Mouse (Mus musculus): ENCODE results near the gene Acp5. TPM values are rescaled to one million over a fixed set of nuclear protein-coding genes. Genes with fewer than 3 reads are reported as not detected.
A peak's percentile ranks its signal among the peaks of the same experiment; 100 is the strongest.

The Acp5 gene
- total RNA-seq, 2 experiments from 2014 or later = 0.40 to 0.53 TPM

DNA sequence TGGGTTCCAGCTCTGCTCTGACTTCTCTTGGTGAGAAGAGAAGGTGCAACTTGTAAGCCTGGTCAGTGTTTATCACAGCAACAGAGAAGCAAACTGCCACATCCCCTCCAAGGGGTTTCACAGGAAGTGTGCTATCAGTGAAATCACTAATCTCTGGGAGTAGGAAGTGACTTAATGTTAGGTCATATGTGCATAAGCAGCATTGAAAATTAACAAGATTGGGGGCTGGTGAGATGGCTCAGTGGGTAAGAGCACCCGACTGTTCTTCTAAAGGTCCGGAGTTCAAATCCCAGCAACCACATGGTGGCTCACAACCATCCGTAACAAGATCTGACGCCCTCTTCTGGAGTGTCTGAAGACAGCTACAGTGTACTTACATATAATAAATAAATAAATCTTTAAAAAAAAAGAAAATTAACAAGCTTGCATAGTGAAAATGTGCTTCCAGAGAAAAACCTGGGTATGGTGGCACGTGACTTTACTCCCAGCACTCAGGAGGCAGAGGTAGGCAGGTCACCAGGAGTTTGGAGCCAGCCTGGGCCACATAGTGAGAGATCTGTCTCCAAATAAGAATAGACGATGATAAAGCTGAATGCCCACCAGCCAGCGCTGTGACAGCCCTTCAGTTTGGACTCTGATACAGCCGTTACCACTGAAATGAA is 8.9 kb upstream of the Acp5 start:
- intact Hi-C loops (cut with DNase I) = loop anchor here (10.0 kb wide), 1 partner anchor 160 kb away; the partner anchor contains the start of gene Rgl3
- DNase-seq (ENCODE audit: low spot score in 2 of 2) = no peak

DNA sequence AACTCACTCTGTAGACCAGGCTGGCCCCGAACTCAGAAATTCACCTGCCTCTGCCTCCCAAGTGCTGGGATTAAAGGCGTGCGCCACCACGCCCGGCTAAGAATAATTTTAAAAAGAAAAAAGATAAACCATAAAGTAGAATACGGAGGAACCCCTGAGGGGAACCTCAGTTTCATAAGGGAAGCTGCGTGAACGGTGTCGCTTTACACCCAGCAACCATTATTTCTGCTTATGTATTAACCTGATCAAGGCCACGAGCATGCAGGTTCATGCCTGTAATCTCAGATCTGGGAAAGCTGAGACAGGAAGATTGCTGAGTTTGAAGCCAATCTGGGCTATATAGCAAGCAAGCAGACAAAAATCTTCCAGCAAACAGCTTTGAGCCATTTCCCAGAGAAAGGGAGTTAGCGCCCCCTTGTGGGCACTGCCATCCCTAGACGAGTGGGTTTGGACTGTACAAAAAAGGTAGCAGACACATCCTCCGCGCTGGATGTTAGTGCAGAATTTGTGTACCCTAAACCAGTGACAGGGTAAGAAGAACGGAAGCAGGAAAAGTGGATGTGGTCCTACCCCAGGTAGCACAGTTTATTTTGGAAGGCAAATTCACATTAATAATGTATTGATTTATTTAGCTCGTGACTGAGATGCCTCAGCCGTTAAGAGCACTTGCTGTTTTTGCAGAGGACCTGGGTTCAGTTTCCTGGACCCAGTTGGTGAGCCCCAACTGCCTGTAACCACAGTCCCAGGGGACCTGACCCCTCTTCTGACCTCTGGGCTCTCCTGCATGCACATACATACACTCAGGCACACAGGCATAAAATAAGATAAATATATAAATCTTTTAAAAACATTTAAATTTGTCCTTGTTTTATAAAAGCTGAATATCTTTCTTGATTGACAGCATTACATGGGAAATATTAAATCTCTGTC is 7.9 kb upstream of the Acp5 start:
- intact Hi-C loops (cut with DNase I) = loop anchor here (2.0 to 10.0 kb wide), 2 partner anchors 77 to 159 kb away; partner anchors contain the start of gene Rgl3

DNA sequence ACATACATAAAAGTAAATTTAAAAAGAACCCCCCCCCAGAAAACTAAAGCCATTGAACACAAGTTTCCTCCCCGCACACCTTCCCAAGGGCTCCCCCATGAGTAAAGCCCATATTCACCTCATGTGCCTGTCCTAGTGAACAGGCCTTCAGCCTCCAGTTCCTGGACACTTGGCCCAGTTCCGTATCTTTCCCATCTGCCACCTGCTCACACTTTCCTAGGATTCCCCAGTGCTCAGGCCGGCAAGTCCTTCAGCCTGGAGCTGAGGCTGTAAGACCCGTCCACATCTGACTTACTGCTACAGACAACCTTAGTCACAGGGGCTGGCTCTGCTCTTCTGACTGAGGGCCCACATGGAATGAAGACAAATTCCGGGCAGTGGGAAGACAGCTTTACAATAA is 4.2 kb upstream of the Acp5 start:
- intact Hi-C loops (cut with DNase I) = loop anchor here (10.0 kb wide), 1 partner anchor 155 kb away; the partner anchor contains the start of gene Rgl3
- DNase-seq (ENCODE audit: low spot score in 2 of 2) = no peak

More for the DNA sequence above, 7.9 kb upstream of the Acp5 start:
- DNase-seq (ENCODE audit: low spot score in 2 of 2) = peak; percentile 85 to 92

DNA sequence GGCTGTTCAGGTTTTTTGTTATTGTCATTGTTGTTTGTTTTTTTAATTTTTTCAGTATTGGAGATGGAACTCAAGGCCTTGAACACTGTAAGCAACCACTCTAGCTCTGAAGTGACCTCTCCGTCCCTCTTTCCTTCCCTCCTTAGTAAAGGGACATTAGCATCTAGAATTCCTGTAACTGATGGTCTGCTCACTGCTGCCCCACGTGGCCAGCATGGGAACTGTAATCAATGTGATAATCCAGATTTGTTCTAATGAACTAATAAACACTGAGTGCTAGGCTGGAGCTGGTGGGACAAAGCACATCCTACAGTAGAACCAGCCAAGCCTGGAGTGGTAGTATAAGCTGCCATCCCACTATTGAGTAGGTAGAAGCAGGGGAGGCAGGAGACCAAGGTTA is 3.0 kb upstream of the Acp5 start:
- no peak for DNase-seq (ENCODE audit: low spot score in 2 of 2)
- intact Hi-C loops (cut with DNase I) = no loop called here

DNA sequence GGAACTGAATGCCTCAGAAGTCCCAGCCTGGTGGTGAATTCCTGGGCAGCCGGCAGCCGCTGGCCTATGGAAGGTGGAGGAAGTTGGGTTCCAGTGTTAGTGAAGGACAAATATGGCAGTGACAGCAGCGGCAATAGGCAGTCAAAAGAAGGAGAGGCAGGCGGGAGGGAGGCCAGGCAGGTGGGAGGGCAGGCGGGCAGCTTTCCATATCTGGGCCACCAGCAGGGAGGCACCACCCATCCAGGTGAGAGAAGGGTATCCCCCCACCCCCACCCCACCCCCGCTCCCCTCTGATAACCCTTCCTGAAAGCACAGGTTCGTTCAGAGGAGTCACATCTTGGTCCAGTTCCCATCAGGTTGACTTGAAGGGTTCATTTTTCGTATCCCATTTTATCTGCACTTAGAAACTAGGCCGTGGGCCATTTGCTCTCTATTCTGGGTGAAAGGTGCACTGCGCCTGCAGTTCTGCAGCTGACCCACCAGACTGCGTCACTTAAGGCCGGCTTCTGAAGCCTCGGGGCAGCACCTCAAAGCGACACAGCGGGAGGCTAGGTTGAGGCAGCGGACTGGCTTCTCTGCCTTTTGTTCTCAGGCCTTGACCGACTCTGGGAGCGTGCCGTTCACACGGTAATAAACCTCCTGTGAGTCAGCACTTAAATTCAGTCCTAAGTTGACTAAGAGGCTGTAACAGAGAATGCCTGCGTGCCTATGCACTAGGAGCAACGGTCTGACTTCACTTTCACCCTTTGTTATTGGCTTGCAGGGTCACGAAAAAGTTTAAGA is 1.4 kb upstream of the Acp5 start:
- no peak for DNase-seq (ENCODE audit: low spot score in 2 of 2)
- intact Hi-C loops (cut with DNase I) = no loop called here

DNA sequence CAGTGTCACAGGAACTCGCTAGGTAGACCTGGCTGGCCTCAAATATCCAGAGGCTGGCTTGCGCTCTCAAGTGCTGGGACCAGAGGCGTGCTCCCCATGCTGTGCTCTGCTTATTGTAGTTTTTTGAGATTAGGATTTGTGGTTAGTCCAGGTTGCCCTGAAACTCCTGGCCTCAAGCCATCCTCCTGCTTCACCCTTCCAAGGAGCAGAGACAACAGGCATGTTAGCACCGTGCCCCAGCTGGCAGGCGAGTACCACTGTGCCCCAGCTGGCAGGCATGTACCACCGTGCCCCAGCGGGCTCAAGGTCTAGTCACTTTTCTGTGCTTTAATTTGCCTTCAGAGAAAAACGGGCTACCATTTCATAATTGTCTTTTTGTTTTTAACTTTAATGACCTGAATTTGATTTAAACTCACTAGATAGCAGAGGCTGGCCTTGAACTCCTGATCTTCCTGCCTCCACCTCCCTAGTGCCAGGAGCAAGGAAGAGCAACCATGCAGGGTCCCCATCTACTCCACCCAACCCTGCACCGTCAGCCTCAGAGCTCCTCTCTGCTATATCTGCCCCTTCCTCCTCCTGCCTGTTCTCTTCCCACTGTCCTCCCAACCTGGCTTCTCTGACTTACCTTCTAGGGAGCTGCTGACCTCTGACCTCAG is 395 bp downstream of the Acp5 start:
- intact Hi-C loops (cut with DNase I) = no loop called here
- no peak for DNase-seq (ENCODE audit: low spot score in 2 of 2)

DNA sequence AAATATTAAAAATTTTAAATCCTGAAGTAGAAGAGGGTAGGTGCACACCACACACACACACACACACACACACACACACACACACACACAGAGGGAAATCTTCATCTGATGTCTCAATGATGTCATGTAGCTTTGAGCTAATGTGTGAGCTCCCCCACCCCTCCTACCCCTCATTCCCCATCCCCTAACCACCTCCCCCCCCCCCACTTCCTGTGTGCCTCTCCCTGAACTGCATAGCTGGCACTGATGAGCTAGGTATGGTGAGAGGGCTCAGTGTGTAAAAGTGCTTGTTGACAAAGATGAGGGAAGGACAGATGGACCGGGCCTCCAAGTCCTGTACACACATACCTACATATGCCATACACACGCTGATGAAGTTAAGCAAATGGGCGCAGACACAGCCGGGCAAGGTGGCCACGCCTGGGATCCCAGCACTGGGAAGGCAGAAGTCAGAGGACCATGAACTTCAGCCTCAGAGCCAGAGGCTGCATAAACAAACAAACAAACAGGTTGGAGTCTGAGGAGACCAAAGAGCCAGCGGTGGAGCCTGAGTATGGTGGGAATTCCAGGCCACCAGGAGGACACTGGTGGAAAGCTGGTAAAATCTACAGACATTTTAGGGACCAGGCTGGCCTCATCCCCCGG is 1.1 kb downstream of the Acp5 start:
- no peak for DNase-seq (ENCODE audit: low spot score in 2 of 2)
- intact Hi-C loops (cut with DNase I) = no loop called here

DNA sequence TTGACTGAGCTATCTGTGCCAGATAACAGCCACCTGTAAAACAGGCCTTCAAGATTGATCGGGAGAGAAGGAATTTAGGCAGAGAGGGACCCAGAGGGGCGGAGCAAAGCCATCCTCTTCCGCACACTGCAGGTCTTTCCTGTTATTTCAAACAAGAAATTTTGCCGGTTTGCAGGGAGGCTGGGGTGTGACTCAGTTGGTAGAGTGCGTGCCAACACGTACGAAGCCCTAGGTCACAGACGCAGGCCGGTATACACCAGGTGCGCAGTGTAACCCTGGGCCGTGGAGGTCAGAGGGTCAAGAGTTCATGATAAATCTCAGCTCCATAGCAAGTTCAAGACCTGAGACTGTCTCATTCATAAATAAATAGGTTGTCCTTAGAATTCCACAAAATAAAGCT is 3.3 kb downstream of the Acp5 start:
- no peak for DNase-seq (ENCODE audit: low spot score in 2 of 2)
- intact Hi-C loops (cut with DNase I) = no loop called here

DNA sequence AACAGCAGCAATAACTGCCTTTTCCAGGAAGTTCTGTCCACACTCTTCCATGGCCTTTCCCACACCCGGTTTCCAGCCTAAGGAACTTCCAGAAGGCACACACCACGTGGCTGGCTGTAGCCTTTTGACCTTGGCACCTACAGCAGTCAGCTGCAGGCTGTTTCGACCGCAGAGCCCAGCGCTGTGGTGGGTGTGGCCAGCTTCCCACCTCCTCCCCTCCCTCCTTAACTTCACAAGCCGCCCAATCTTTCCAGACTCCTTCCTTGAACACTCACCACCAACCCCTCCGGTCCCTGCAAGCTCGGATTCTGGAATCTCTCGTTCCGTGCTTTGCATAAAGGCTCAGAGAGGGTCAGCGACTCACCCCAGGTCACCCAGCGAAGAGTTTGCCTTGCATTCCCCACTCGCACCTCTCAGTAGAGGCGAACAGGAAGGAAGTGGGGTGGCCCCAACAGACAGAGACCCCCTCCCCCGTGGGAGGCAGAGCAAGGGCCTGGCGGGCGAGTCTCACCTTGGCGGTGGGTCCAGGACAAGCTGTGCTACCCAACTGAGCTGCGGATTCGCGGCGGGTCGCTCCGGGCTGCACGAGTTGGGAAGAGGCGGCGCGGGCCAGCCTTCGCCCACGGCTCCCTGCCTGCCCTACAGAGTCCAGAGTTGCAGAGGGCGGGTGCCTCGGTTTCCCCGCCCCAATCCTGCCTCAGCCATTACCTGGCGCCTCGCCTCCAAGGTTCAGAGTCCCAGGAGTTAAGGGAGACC is 4.1 kb downstream of the Acp5 start:
- DNase-seq (ENCODE audit: low spot score in 2 of 2) = no peak
- intact Hi-C loops (cut with DNase I) = no loop called here

DNA sequence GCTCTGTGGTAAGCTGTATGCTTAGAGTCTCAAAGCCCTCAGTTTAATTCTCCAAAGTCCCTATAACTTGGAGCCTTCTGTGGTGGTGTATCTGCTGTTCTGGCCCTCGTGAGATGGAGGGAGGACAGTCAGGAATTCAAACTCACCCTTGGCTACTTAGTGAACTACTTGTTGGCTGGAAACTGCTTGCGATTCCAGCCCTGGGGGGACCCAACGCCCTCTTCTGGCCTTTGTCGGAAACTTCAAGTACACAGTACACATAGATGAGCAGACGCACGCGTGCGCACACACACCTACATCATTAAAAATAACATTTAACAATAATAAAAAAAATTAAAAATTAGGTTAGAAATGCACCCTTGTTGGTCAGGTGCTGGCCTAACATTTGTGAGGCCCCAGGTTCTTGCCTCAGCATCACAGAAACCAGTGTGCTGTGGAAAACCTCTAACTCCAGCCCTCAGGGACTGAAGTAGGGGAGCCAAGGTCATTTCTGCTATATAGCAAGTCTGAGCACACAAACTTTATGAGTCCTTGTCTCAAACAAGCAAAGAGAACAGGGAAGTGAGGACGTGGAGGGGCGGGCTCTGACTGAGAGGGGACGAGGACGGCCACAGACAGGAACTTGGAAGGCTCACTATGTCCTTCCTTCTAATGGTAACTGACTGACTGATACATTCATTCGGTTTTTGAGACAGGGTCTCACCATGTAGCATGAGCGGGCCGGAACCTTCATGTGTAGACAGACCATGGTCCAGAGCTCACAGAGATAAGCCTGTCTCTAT is 10.1 kb downstream of the Acp5 start:
- intact Hi-C loops (cut with DNase I) = no loop called here
- DNase-seq (ENCODE audit: low spot score in 2 of 2) = no peak

DNA sequence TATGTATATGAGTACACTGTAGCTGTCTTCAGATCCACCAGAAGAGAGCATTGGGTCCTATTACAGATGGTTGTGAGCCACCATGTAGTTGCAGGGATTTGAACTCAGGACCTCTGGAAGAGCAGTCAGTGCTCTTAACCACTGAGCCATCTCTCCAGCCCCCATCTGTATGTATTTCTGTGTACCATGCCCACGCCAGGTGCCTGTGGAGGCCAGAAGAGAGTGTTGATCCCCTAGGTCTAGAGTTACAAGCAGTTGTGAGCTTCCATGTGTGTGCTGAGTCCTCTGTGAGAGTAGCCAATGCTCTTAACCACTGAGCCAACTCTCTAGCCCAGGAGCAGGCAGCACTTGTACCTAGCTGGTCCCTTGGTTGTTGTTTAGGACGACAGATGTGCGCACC is 11.3 kb downstream of the Acp5 start:
- intact Hi-C loops (cut with DNase I) = no loop called here
- DNase-seq (ENCODE audit: low spot score in 2 of 2) = no peak

DNA sequence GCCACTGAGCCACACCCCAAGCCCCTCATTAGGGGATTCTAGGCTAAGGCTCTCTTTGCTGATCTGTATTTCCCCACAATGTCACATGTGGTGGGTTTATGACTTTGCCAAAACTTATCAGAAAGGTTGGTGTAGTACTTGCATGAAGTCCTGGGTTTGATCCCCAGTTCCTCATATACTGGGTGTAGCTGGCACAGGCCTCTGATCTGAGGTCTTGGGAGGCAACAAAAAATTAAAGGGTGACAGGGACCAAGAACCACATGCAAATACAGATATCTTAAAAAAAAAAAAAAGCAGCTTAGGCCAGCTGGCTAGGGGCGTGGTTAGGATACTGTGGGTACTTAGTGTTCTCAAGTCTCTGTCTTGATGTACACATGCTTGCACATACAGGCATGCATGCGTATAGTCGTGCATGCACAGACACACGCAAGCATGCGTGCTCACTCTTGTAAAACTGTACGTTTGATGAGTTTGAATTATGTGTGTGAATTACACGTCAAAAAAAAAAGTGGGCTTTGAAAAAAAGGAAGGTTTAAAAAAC is 12.4 kb downstream of the Acp5 start:
- no peak for DNase-seq (ENCODE audit: low spot score in 2 of 2)
- intact Hi-C loops (cut with DNase I) = no loop called here

DNA sequence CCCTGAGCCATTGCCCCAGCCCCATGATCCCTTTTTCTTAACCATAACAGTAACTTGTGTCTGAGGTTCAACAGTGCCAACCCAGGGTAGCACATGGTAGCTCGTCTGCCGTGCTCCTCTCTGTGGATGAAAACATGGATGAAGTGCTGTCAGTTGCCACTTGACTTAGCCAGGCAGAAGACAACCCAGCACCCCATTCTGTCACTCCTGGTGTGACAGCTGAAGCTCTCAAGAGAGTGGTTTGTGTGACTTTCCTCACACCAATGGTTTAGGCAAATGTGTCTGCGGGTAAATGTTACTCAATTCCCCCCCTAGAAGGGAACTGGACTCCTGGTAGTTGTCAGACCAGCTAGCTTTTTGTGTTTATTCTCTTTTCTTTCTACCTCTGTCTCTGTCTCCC is 13.5 kb downstream of the Acp5 start:
- DNase-seq (ENCODE audit: low spot score in 2 of 2) = no peak
- intact Hi-C loops (cut with DNase I) = no loop called here

DNA sequence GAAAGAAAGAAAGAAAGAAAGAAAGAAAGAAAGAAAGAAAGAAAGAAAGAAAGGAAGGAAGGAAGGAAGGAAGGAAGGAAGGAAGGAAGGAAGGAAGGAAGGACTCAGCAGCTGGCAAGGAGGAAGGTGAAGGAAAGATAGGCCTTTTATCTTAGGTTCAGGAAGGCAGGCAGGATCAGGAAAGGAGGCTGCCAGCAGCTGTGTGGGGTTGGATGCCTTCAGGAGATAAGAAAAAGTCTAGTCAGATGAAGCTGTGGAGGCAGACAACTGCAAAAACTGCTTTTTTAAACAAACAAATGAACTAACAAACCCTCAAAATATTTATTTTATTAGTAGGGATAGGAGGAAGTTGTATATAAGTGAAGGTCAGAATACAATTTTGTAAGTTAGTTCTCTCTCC is 14.0 kb downstream of the Acp5 start:
- DNase-seq (ENCODE audit: low spot score in 2 of 2) = no peak
- intact Hi-C loops (cut with DNase I) = no loop called here

DNA sequence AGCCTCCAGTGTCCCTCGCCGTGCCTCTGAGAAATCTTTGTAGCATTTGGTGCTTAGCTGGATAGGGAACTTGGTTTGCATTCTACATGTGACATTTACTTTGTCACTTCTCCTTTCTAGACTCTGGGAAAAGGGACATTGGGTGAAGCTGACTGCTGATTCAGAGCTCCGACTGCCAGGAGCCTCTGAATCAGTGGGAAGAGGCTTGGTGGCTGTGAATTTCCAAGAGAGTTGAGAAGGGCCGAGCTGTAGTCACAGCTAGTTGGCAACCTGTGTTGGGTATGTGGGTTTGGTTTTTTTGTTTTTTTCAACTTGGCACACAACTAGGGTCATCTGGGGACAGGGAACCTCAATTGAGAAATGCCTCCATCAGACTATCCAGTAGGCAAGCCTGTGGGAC is 16.0 kb downstream of the Acp5 start:
- DNase-seq (ENCODE audit: low spot score in 2 of 2) = peak; percentile 41 to 69

DNA sequence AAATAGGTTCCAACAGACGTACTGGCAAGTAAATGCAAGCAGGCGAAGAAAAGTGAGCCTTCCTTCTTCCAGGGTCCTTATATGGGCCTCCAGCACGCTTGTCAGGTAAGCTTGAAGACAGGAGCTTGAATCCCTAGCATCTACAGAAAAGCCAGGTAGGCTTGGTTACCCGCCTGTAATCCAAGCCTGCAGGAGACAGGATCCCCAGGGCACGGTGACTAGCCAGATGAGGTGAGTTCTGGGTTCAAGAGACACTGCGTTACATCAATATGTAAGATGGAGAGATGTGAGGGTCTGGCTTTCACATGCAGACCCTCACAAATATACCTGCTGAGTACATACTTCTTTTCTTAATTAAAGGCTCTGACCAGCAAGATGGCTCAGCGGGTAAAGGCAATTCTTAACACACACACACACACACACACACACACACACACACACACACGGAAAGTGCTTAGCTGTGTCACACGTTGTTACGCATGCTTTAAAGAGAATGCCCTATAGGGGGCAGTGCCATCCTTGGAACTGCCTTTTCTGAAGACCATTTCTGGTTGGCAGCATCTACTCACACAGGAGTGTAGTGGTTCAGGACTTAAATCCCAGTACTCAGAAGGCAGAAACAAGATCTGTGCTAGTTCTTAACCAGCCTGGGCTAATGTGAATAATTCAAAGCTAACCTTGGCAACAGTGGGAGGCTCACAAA is 17.6 kb downstream of the Acp5 start:
- intact Hi-C loops (cut with DNase I) = no loop called here

More for the DNA sequence above, 16.0 kb downstream of the Acp5 start:
- intact Hi-C loops (cut with DNase I) = no loop called here

More for the DNA sequence above, 17.6 kb downstream of the Acp5 start:
- peak; percentile 72 to 89 for DNase-seq (ENCODE audit: low spot score in 2 of 2)
